Comparison of ENCODE assay signal across 22 mouse cellular contexts in the genomic region with DNA sequence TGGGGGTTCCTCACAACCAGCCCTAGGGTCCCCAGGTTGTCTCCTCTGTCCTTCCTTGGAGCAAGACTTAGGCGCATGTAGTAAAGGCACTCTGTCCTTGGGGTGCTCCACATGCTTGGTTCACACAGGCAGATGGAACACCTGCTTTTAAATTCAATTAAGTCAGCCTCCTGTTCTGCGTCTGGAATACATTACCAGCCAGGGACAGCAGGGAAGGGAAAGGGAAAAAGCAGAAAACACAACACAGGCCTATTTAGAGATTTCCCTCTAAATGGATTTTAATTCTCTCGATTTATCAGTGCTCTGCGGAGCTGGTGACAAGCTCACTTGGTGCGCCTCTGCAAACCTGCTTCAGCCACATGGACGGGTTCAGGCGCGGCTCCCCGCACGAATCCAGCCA. TPM values are rescaled to one million over a fixed set of nuclear protein-coding genes. Genes with fewer than 3 reads are reported as not detected.
"Had no signal": no experiment of that assay in that cellular context is flagged by ENCODE, and none has a peak within 500 bp of the region (broad histone marks: within the 10 kb centered on the region; RNA-seq: fewer than 3 reads in every experiment).

No protein-coding gene starts in this region.

- H3K4me2 ChIP-seq: liver, embryonic 11.5 days; liver, embryonic 15.5 days; midbrain, embryonic 11.5 days had no signal

- H3K9ac ChIP-seq: liver, embryonic 15.5 days had no signal

- H3K27ac ChIP-seq: left cerebral cortex, adult 2 months; limb, embryonic 10.5 days; liver, embryonic 15.5 days had no signal

- H3K36me3 ChIP-seq: limb, embryonic 10.5 days; liver, embryonic 15.5 days had no signal

- DNase-seq: kidney, postnatal 10 days; kidney, postnatal 4 days; lung, adult 2 months; lung, postnatal 36 days; right cerebral cortex, adult 18-20 months; right cerebral cortex, postnatal 25 days; thymus, postnatal 4 days had no signal

- H3K9me3 ChIP-seq: limb, embryonic 10.5 days; liver, embryonic 15.5 days had no signal

- H3K4me3 ChIP-seq: left cerebral cortex, adult 2 months; limb, embryonic 10.5 days; liver, embryonic 15.5 days had no signal

- ATAC-seq: lung, postnatal 0 days; midbrain, embryonic 16.5 days had no signal

RNA-seq across cellular contexts. Expression of a gene that starts 6.8 kb away (rescaled TPM):
- total RNA-seq: layer of hippocampus, postnatal 25 days; left cerebral cortex, adult 2 months; left cerebral cortex, postnatal 14 days; megakaryocyte, adult 5-6 weeks had no signal
- polyA plus RNA-seq: limb, embryonic 10.5 days; limb, embryonic 14.5 days; liver, embryonic 11.5 days; liver, embryonic 15.5 days; lung, postnatal 0 days; midbrain, embryonic 11.5 days; midbrain, embryonic 16.5 days; neural tube, embryonic 14.5 days; small intestine, adult 2 months; stomach, embryonic 16.5 days; thymus, postnatal 0 days had no signal
